9 mouse cellular contexts compared by ENCODE assay signal in genomic region chr5:24475476-24476241, GRCm38 (mm10). TPM values are rescaled to one million over a fixed set of nuclear protein-coding genes. Genes with fewer than 3 reads are reported as not detected.
DNase-seq lines count a peak whose midpoint lies in the region; ATAC-seq and TF ChIP-seq lines count a peak whose summit lies in the region.
"Had no signal": no experiment of that assay in that cellular context is flagged by ENCODE, and none has a peak within 500 bp of the region (broad histone marks: within the 10 kb centered on the region; RNA-seq: fewer than 3 reads in every experiment).

No protein-coding gene starts in this region.

- H3K9ac ChIP-seq in hindbrain, embryonic 12.5 days = peak overlapping the region; percentile 9; the same call in 1 of the 2 replicates
- H3K9ac ChIP-seq in hindbrain, embryonic 16.5 days (ENCODE audit: low read depth, low read length) = no peak overlapping the region; the same call in 1 of the 2 replicates
- H3K9ac ChIP-seq in lung, postnatal 0 days (replicated peaks; ENCODE audit: low read depth) = peak overlapping the region; percentile 58; the same call in 1 of the 2 replicates

- H3K36me3 ChIP-seq in hindbrain, embryonic 12.5 days = peaks cover 40% of the 10 kb centered on the region
- H3K36me3 ChIP-seq in hindbrain, embryonic 16.5 days (ENCODE audit: control insufficient read depth, insufficient read depth, low read length) = peaks cover 20% of the 10 kb centered on the region
- H3K36me3 ChIP-seq in lung, postnatal 0 days (ENCODE audit: insufficient read depth, low read length) = peaks cover 31% of the 10 kb centered on the region

- H3K27ac ChIP-seq in hindbrain, embryonic 12.5 days = no peak overlapping the region
- H3K27ac ChIP-seq in hindbrain, embryonic 16.5 days (ENCODE audit: low read depth, low read length) = no peak overlapping the region
- peak overlapping the region; percentile 90 for H3K27ac ChIP-seq in lung, postnatal 0 days (ENCODE audit: low read length)

- no peak for ATAC-seq in hindbrain, embryonic 12.5 days (ENCODE audit: low FRiP score)
- no peak for ATAC-seq in hindbrain, embryonic 16.5 days
- ATAC-seq in lung, postnatal 0 days = peak; percentile 86
- no peak for ATAC-seq in megakaryocyte, adult 5-6 weeks (ENCODE audit: poor library complexity, severe bottlenecking)
- no peak for ATAC-seq in CD4-positive, CD25-positive, alpha-beta regulatory T cell, adult 4 months

- no peak overlapping the region for H3K4me2 ChIP-seq in hindbrain, embryonic 12.5 days (replicated peaks)
- no peak overlapping the region for H3K4me2 ChIP-seq in hindbrain, embryonic 16.5 days (ENCODE audit: low read length)
- H3K4me2 ChIP-seq in lung, postnatal 0 days (replicated peaks; ENCODE audit: low read depth, low read length) = peak overlapping the region; percentile 72

- H3K4me3 ChIP-seq in hindbrain, embryonic 12.5 days = no peak overlapping the region; the same call in 1 of the 2 replicates
- H3K4me3 ChIP-seq in hindbrain, embryonic 16.5 days (ENCODE audit: low read length) = no peak overlapping the region
- H3K4me3 ChIP-seq in lung, postnatal 0 days (ENCODE audit: low read depth, low read length) = peak overlapping the region; percentile 53

- DNase-seq in cerebellum, postnatal 14 days = peak; percentile 65 to 69
- peak; percentile 79 for DNase-seq in kidney, adult 11 months
- DNase-seq in lung, postnatal 0 days (ENCODE audit: low spot score) = peak; percentile 93
- no peak for DNase-seq in right cerebral cortex, adult 2 months (ENCODE audit: low spot score in 2 of 2)

- 81% methylated on average over 6 of the region's 6 CpGs for WGBS in hindbrain, embryonic 12.5 days
- 80% methylated on average over 6 of the region's 6 CpGs for WGBS in hindbrain, embryonic 16.5 days
- WGBS in lung, postnatal 0 days = 54% methylated on average over 6 of the region's 6 CpGs

- no peaks in the 10 kb centered on the region for H3K9me3 ChIP-seq in hindbrain, embryonic 12.5 days (replicated peaks)
- H3K9me3 ChIP-seq in hindbrain, embryonic 16.5 days (ENCODE audit: control insufficient read depth, low read length) = no peaks in the 10 kb centered on the region
- H3K9me3 ChIP-seq in lung, postnatal 0 days (ENCODE audit: low read length) = no peaks in the 10 kb centered on the region

- peak; percentile 59; the same call in 1 of the 2 replicates for TF ChIP-seq EP300 in lung, postnatal 0 days (IDR thresholded peaks at IDR 0.05)

- peaks cover 48% of the 10 kb centered on the region for H3K4me1 ChIP-seq in hindbrain, embryonic 12.5 days
- peaks cover 24% of the 10 kb centered on the region for H3K4me1 ChIP-seq in hindbrain, embryonic 16.5 days (ENCODE audit: control insufficient read depth, insufficient read depth, low read depth, low read length)
- H3K4me1 ChIP-seq in lung, postnatal 0 days (ENCODE audit: insufficient read depth, low read depth, low read length) = peaks cover 5% of the 10 kb centered on the region; the same call in 1 of the 2 replicates

- no peak for TF ChIP-seq CTCF in lung, postnatal 0 days (IDR thresholded peaks at IDR 0.05)

- H3K27me3 ChIP-seq in hindbrain, embryonic 12.5 days = peaks cover 42% of the 10 kb centered on the region
- peaks cover 2% of the 10 kb centered on the region; the same call in 1 of the 2 replicates for H3K27me3 ChIP-seq in hindbrain, embryonic 16.5 days (replicated peaks; ENCODE audit: control insufficient read depth, insufficient read depth, low read length)
- no peaks in the 10 kb centered on the region for H3K27me3 ChIP-seq in lung, postnatal 0 days (replicated peaks; ENCODE audit: insufficient read depth, low read length)

RNA-seq across cellular contexts. Expression of gene Agap3, which starts 23.7 kb away (rescaled TPM):
- 83.7 and 86.2 TPM in 2 replicates for polyA plus RNA-seq in hindbrain, embryonic 12.5 days (2016; fragmentation: Nextera tagmentation; extraction: Ambion mirVana)
- 46.4 and 47.7 TPM in 2 replicates for polyA plus RNA-seq in hindbrain, embryonic 16.5 days (2015; fragmentation: Nextera tagmentation; extraction: Ambion mirVana)
- polyA plus RNA-seq in lung, postnatal 0 days (2015; fragmentation: Nextera tagmentation; extraction: Ambion mirVana) = 44.7 and 51.2 TPM in 2 replicates
- total RNA-seq in megakaryocyte, adult 5-6 weeks (2015) = 12.1 and 14.2 TPM in 2 replicates
- 19.7 and 23.9 TPM in 2 replicates for total RNA-seq in megakaryocyte, adult 5-6 weeks (2017)
- polyA plus RNA-seq in CD4-positive, CD25-positive, alpha-beta regulatory T cell, adult 4 months (2017; shearing (Covaris generic)) = 1 to 10 TPM; 5.5 to 8.6 TPM

RNA-seq across cellular contexts. Expression of gene Tmub1, which starts 28.0 kb away (rescaled TPM):
- 32.6 and 36.7 TPM in 2 replicates for polyA plus RNA-seq in hindbrain, embryonic 12.5 days (2016; fragmentation: Nextera tagmentation; extraction: Ambion mirVana)
- 61.7 and 63.1 TPM in 2 replicates for polyA plus RNA-seq in hindbrain, embryonic 16.5 days (2015; fragmentation: Nextera tagmentation; extraction: Ambion mirVana)
- polyA plus RNA-seq in lung, postnatal 0 days (2015; fragmentation: Nextera tagmentation; extraction: Ambion mirVana) = 16.6 and 17.7 TPM in 2 replicates
- total RNA-seq in megakaryocyte, adult 5-6 weeks (2015) = 11.3 and 13.4 TPM in 2 replicates
- total RNA-seq in megakaryocyte, adult 5-6 weeks (2017) = 11.7 and 20.9 TPM in 2 replicates
- polyA plus RNA-seq in CD4-positive, CD25-positive, alpha-beta regulatory T cell, adult 4 months (2017; shearing (Covaris generic)) = 10 to 100 TPM; 72.9 to 95.2 TPM

RNA-seq across cellular contexts. Expression of gene Fastk, which starts 30.6 kb away (rescaled TPM):
- polyA plus RNA-seq in hindbrain, embryonic 12.5 days (2016; fragmentation: Nextera tagmentation; extraction: Ambion mirVana) = 109 and 113 TPM in 2 replicates
- polyA plus RNA-seq in hindbrain, embryonic 16.5 days (2015; fragmentation: Nextera tagmentation; extraction: Ambion mirVana) = 106 and 107 TPM in 2 replicates
- polyA plus RNA-seq in lung, postnatal 0 days (2015; fragmentation: Nextera tagmentation; extraction: Ambion mirVana) = 58.4 and 65.1 TPM in 2 replicates
- total RNA-seq in megakaryocyte, adult 5-6 weeks (2015) = 33.4 and 42.2 TPM in 2 replicates
- 21.7 and 22.3 TPM in 2 replicates for total RNA-seq in megakaryocyte, adult 5-6 weeks (2017)
- 10 to 100 TPM; 53.4 to 57.0 TPM for polyA plus RNA-seq in CD4-positive, CD25-positive, alpha-beta regulatory T cell, adult 4 months (2017; shearing (Covaris generic))

RNA-seq across cellular contexts. Expression of gene Gbx1, which starts 51.3 kb away (rescaled TPM):
- polyA plus RNA-seq in hindbrain, embryonic 12.5 days (2016; fragmentation: Nextera tagmentation; extraction: Ambion mirVana) = 5.6 and 6.7 TPM in 2 replicates
- 2.3 and 3.0 TPM in 2 replicates for polyA plus RNA-seq in hindbrain, embryonic 16.5 days (2015; fragmentation: Nextera tagmentation; extraction: Ambion mirVana)
- 0.06 TPM in 1 of 2 replicates, not detected in the other for polyA plus RNA-seq in lung, postnatal 0 days (2015; fragmentation: Nextera tagmentation; extraction: Ambion mirVana)
- not detected in 2 replicates for total RNA-seq in megakaryocyte, adult 5-6 weeks (2015)
- total RNA-seq in megakaryocyte, adult 5-6 weeks (2017) = not detected in 2 replicates
- not detected for polyA plus RNA-seq in CD4-positive, CD25-positive, alpha-beta regulatory T cell, adult 4 months (2017; shearing (Covaris generic))
- polyA plus RNA-seq: small intestine, adult 2 months had no signal

RNA-seq across cellular contexts. Expression of gene Slc4a2, which starts 52.0 kb away (rescaled TPM):
- polyA plus RNA-seq in hindbrain, embryonic 12.5 days (2016; fragmentation: Nextera tagmentation; extraction: Ambion mirVana) = 38.1 and 39.9 TPM in 2 replicates
- 29.0 and 29.8 TPM in 2 replicates for polyA plus RNA-seq in hindbrain, embryonic 16.5 days (2015; fragmentation: Nextera tagmentation; extraction: Ambion mirVana)
- 28.9 and 35.0 TPM in 2 replicates for polyA plus RNA-seq in lung, postnatal 0 days (2015; fragmentation: Nextera tagmentation; extraction: Ambion mirVana)
- 17.2 and 19.9 TPM in 2 replicates for total RNA-seq in megakaryocyte, adult 5-6 weeks (2015)
- total RNA-seq in megakaryocyte, adult 5-6 weeks (2017) = 34.2 and 40.0 TPM in 2 replicates
- polyA plus RNA-seq in CD4-positive, CD25-positive, alpha-beta regulatory T cell, adult 4 months (2017; shearing (Covaris generic)) = 10 to 100 TPM; 13.5 to 22.6 TPM

Comparison
In these comparisons a context has a peak if more than half of its experiments do, and no peak if none do; other contexts are left out.
1. DNase-seq: peak in cerebellum, postnatal 14 days (2 of 2), kidney, adult 11 months (single experiment) and lung, postnatal 0 days (single experiment); none in right cerebral cortex, adult 2 months (0 of 2).